Mouse (Mus musculus) left cerebral cortex, adult 2 months (tissue): ENCODE measurements around the gene Hoxb4. TPM values are rescaled to one million over a fixed set of nuclear protein-coding genes. Genes with fewer than 3 reads are reported as not detected.
A peak's percentile ranks its signal among the peaks of the same experiment; 100 is the strongest.

Source experiments
- DNase-seq, 2 experiments: peaks; one replicate each; pipeline ENCODE4 v3.0.0; 2021 to 2022; ENCODE audit warnings: low spot score in 2 of 2, mixed read lengths in 1 of 2; ENCODE audit errors: extremely low spot score in 1 of 2
- H3K27ac ChIP-seq: fragments of 200-600 bp; 2 replicates; pipeline ENCODE4 v1.8.1; 2022
- H3K4me3 ChIP-seq: fragments of 200-600 bp; 2 replicates; pipeline ENCODE4 v1.8.1; 2022
- CTCF ChIP-seq: fragments of 200-600 bp; IDR thresholded peaks from 2 replicates; pipeline ENCODE4 v1.8.1; 2022; ENCODE audit warnings: antibody characterized with exemption, mild to moderate bottlenecking, moderate library complexity
- intact Hi-C: fragments of 180-260 bp; cut with DNase I; formaldehyde crosslinking; loops from one replicate; pipeline ENCODE4 v1.15.1; 2025
- total RNA-seq, 2 experiments: library from RNA; stranded (reverse); gene quantifications; 2 replicates each; pipeline ENCODE4 v1.2.3; 2021

The Hoxb4 gene
- total RNA-seq, 2 experiments from 2014 or later, result not detected

- no peak overlapping the region for H3K4me3 ChIP-seq
- TF ChIP-seq CTCF, result peak; percentile 55
- intact Hi-C loops, result loop anchor here (5.0 to 10.0 kb wide), 2 partner anchors 241 to 307 kb away; partner anchors contain the start of gene Igf2bp1
- no peak overlapping the region for H3K27ac ChIP-seq
- no peak for DNase-seq
These were observed 6.3 kb upstream of the Hoxb4 start for GRCm38 (mm10) chr11:96311520-96312417.

GRCm38 (mm10) chr11:96313134-96313533 lies 4.9 kb upstream of the Hoxb4 start:
- Histone ChIP-seq H3K4me3 (no peak overlapping the region), H3K27ac (no peak overlapping the region)
- intact Hi-C loops, result loop anchor here (5.0 to 10.0 kb wide), 2 partner anchors 239 to 308 kb away; partner anchors contain the start of gene Igf2bp1
- DNase-seq, result no peak
- no peak for TF ChIP-seq CTCF

GRCm38 (mm10) chr11:96313806-96314428 lies 4.2 kb upstream of the Hoxb4 start:
- H3K27ac ChIP-seq, result no peak overlapping the region
- no peak for TF ChIP-seq CTCF
- intact Hi-C loops, result loop anchor here (5.0 to 10.0 kb wide), 2 partner anchors 238 to 309 kb away; partner anchors contain the start of gene Igf2bp1
- no peak overlapping the region for H3K4me3 ChIP-seq
- no peak for DNase-seq

GRCm38 (mm10) chr11:96314671-96315343 lies 3.3 kb upstream of the Hoxb4 start:
- Histone ChIP-seq H3K27ac (no peak overlapping the region), H3K4me3 (no peak overlapping the region)
- TF ChIP-seq CTCF, result no peak
- no peak for DNase-seq
- intact Hi-C loops, result loop anchor here (5.0 to 10.0 kb wide), 3 partner anchors 37 to 310 kb away; partner anchors contain the start of genes Hoxb2 and Igf2bp1

- intact Hi-C loops, result loop anchor here (5.0 to 10.0 kb wide), 2 partner anchors 37 to 311 kb away; partner anchors contain the start of genes Hoxb2 and Igf2bp1
- TF ChIP-seq CTCF, result no peak
- no peak for DNase-seq
- H3K4me3 ChIP-seq, result no peak overlapping the region
- no peak overlapping the region for H3K27ac ChIP-seq
These were observed 2.8 kb upstream of the Hoxb4 start for GRCm38 (mm10) chr11:96315344-96315681.

GRCm38 (mm10) chr11:96316696-96317607 lies 1.1 kb upstream of the Hoxb4 start:
- TF ChIP-seq CTCF, result no peak
- H3K27ac ChIP-seq, result no peak overlapping the region
- no peak overlapping the region for H3K4me3 ChIP-seq
- intact Hi-C loops, result loop anchor here (5.0 to 10.0 kb wide), 2 partner anchors 35 to 312 kb away; partner anchors contain the start of genes Hoxb2 and Igf2bp1
- DNase-seq, result no peak

- intact Hi-C loops, result loop anchor here (5.0 to 10.0 kb wide), 2 partner anchors 34 to 314 kb away; partner anchors contain the start of genes Hoxb2 and Igf2bp1
- TF ChIP-seq CTCF, result no peak
- no peak for DNase-seq
- Histone ChIP-seq H3K27ac (no peak overlapping the region), H3K4me3 (no peak overlapping the region)
These were observed 452 bp downstream of the Hoxb4 start for GRCm38 (mm10) chr11:96318368-96319070.

- TF ChIP-seq CTCF, result no peak
- no peak overlapping the region for H3K4me3 ChIP-seq
- no peak overlapping the region for H3K27ac ChIP-seq
- no peak for DNase-seq
- intact Hi-C loops, result loop anchor here (5.0 to 10.0 kb wide), 2 partner anchors 33 to 314 kb away; partner anchors contain the start of genes Hoxb2 and Igf2bp1
These were observed 1.2 kb downstream of the Hoxb4 start for GRCm38 (mm10) chr11:96319071-96319902.

- Histone ChIP-seq H3K4me3 (no peak overlapping the region), H3K27ac (no peak overlapping the region)
- DNase-seq, result no peak
- intact Hi-C loops, result loop anchor here (5.0 to 10.0 kb wide), 3 partner anchors 32 to 315 kb away; partner anchors contain the start of genes Hoxb2 and Igf2bp1
- no peak for TF ChIP-seq CTCF
These were observed 1.8 kb downstream of the Hoxb4 start for GRCm38 (mm10) chr11:96319910-96320309.
